Mouse (Mus musculus): ENCODE results near the gene Ndufa9. TPM values are rescaled to one million over a fixed set of nuclear protein-coding genes. Genes with fewer than 3 reads are reported as not detected.

Gene Ndufa9
- polyA plus RNA-seq (2015; fragmentation: Nextera tagmentation; extraction: Ambion mirVana): 171 and 187 TPM in 2 replicates

DNA sequence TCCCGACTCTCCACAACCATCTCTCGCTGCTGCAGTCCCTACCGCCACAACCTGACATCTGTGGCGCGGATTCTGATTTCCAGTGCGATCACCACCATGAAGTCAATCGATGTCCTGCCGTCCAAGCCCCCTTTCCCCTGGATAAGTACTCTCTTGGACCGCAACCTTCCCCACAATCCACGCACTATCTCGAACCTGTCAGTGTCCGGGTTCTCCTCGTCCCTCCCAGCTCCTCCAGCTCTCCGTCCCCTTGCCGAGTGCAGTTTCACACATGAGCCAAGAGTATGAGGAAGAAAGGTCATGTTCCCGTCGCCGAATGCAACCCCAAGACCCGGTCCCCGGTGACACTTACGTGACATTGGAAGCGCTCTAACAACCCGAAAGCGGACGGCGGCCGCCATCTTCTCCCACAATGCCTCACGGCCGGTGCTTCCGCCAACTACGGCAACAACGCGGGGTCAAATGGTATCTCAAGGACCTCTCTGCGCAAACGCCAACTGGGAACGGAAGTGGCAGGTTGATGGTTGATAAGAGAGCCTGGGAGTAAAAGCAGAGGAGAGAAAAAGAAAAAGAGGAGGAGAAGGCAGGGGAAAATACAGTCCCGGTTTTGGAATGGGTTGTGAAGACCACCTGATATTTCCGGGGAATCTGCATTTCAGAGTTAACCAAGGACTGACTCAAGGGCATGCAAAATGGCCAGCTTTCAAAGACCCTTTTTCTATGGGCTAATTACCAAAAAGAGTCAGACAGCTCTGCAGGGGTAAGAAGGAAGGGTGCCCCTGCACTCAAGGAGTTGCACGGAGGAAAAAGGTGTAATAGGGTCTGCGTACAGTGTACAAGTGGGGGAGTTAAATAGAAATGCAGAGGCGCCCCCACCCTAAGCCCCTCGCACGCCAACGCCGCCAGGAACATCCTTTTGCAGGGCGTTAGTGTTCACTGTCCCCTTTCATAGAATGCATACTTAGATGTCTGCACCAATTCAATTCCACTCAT is at the start of gene Ndufa9:
TSS of gene Ndufa9 (minus strand) at position 425 of the 993 bp plus-strand sequence.
- ATAC-seq (ENCODE audit: insufficient number of reproducible peaks, insufficient read depth, low FRiP score, low TSS enrichment, low read depth): no peak; the same call in 1 of the 2 replicates
- Histone ChIP-seq H3K27ac (no peak within 1 kb of the TSS), H3K27me3 (0 out of 2 replicates have a peak, but pooled peaks cover 6% of the 10 kb centered on the region), H3K9ac (peak within 1 kb of the TSS; percentile 85), H3K9me3 (no peaks in the 10 kb centered on the region), H3K4me1 (peaks cover 15% of the 10 kb centered on the region), H3K4me3 (peak within 1 kb of the TSS; percentile 77), H3K4me2 (peak within 1 kb of the TSS; percentile 85), H3K36me3 (peaks cover 6% of the 10 kb centered on the region)
- WGBS: 7% methylated on average over 46 of the region's 46 CpGs

DNA sequence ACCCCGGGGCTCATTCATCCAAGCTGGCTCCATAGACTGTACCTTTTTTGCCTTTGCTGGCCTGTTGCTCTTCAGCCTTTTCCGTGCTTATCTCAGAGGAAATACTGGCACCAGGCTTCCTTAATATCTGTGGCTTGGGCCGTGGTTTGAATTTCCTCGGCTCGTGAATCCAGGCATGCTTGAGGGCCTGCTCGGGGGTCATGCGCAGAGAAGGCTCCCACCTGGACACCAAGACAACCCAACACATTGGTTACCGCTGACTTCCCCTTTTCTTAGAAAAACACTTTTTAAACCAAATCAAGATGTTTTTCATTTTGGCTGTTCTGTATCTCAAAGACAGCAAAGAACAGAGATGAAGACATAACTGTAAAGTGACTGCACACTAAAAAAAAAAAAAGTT is 28.2 kb upstream of the Ndufa9 start:
- H3K36me3 ChIP-seq: no peaks in the 10 kb centered on the region
- no peak overlapping the region for H3K4me2 ChIP-seq
- no peak overlapping the region for H3K27ac ChIP-seq
- H3K27me3 ChIP-seq: peaks cover 10% of the 10 kb centered on the region; the same call in 1 of the 2 replicates
- no peaks in the 10 kb centered on the region for H3K4me1 ChIP-seq
- no peak overlapping the region for H3K9ac ChIP-seq
- ATAC-seq (ENCODE audit: insufficient number of reproducible peaks, insufficient read depth, low FRiP score, low TSS enrichment, low read depth): no peak
- 72% methylated on average over 8 of the region's 8 CpGs for WGBS
- no peak overlapping the region for H3K4me3 ChIP-seq
- no peaks in the 10 kb centered on the region for H3K9me3 ChIP-seq

DNA sequence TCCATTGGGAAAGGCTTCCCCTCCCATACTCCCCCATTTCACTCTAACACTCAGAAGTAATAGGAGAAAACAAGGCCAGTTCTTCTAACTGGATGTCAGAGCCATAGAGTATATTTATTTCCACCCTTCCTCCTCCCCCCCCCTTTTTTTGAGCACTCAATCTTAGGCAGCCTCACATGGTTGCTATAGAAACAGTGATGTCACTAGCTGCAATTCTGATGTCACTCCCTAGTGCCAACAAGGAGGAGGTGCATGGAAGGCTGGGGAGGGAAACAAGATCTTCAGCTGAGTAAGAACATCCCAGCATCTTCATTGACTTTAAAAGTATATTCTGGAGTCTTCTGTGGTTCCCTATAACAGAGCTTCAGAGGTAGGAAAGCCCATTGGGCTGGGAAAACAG is 3.9 kb upstream of the Ndufa9 start, which contains the start of gene Akap3:
TSS of gene Akap3 (plus strand) at position 218 of the 400 bp plus-strand sequence.
- Histone ChIP-seq H3K4me3 (no peak within 1 kb of the TSS), H3K4me1 (peaks cover 10% of the 10 kb centered on the region), H3K36me3 (no peaks in the 10 kb centered on the region), H3K27ac (no peak within 1 kb of the TSS), H3K27me3 (0 out of 2 replicates have a peak, but pooled peaks cover 6% of the 10 kb centered on the region), H3K4me2 (no peak within 1 kb of the TSS), H3K9ac (no peak within 1 kb of the TSS), H3K9me3 (no peaks in the 10 kb centered on the region)
- no peak for ATAC-seq (ENCODE audit: insufficient number of reproducible peaks, insufficient read depth, low FRiP score, low TSS enrichment, low read depth)

DNA sequence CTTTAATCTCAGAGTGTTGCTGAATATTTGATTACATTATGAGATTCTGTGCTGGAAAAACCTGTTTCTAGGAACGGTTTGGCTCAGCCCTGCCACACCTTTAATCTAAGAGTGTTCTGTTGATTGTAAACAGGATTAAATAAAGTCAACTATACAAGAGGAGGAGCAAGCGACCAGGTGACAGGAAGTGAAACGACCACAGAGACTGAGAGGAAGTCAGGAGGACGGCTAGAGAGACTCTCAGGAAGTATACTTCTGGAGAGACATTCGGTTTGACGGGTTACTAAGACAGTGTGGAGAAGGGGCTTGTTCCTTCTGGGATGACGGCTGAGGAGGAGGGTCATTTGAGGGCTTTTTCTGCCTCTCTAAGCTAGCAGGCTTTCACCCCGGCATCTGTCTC is 12.3 kb downstream of the Ndufa9 start:
- Histone ChIP-seq H3K4me1 (no peaks in the 10 kb centered on the region), H3K4me3 (no peak overlapping the region), H3K4me2 (no peak overlapping the region), H3K27me3 (no peaks in the 10 kb centered on the region), H3K9ac (no peak overlapping the region), H3K36me3 (peaks cover 91% of the 10 kb centered on the region), H3K27ac (no peak overlapping the region), H3K9me3 (no peaks in the 10 kb centered on the region)
- WGBS: 82% methylated on average over 8 of the region's 8 CpGs
- ATAC-seq (ENCODE audit: insufficient number of reproducible peaks, insufficient read depth, low FRiP score, low TSS enrichment, low read depth): no peak

DNA sequence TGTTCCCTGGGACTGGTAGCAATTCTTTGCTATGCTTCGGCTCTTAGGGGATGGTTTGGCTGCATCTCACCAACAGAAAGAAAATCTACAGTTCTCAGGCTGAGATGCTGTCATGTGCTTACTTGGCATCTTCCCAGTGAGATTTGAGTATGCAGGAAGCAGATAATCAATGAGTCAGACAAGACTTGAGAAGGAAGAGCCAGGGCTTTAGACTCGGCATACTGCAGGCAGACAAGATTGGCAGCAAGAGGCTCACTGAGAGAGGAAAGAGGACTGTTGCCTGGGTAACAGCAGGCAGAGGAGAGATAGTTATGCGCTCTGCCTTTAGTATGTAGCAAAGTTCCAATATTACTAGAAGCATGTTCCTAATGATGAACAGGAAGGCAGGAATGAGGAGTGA is 25.8 kb downstream of the Ndufa9 start:
- no peak for ATAC-seq (ENCODE audit: insufficient number of reproducible peaks, insufficient read depth, low FRiP score, low TSS enrichment, low read depth)
- H3K4me2 ChIP-seq: no peak overlapping the region
- H3K9me3 ChIP-seq: no peaks in the 10 kb centered on the region
- no peak overlapping the region for H3K4me3 ChIP-seq
- WGBS: 93% methylated on average over 3 of the region's 3 CpGs
- H3K27ac ChIP-seq: no peak overlapping the region
- H3K9ac ChIP-seq: no peak overlapping the region
- no peaks in the 10 kb centered on the region for H3K4me1 ChIP-seq
- H3K27me3 ChIP-seq: no peaks in the 10 kb centered on the region
- H3K36me3 ChIP-seq: peaks cover 92% of the 10 kb centered on the region

DNA sequence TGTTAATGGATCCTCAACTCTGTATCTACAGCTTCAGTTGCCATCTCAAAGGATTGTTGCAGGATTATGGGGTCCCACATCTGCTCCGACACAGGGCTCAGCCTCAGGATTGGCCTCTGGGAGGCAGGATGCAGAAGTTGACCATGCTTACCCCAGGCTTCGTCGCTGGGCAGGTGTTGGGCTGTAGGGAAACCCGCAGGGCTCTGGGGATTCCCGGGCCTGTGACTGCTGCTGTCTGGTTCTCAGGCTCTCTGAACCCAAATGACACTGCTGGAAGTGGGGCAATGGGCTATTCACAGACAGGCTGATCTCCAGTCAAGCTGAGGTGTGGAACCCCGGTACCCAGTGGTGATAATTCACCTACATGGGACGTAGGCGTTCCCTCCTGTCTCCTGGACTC is 32.6 kb downstream of the Ndufa9 start:
- WGBS: 92% methylated on average over 8 of the region's 8 CpGs

DNA sequence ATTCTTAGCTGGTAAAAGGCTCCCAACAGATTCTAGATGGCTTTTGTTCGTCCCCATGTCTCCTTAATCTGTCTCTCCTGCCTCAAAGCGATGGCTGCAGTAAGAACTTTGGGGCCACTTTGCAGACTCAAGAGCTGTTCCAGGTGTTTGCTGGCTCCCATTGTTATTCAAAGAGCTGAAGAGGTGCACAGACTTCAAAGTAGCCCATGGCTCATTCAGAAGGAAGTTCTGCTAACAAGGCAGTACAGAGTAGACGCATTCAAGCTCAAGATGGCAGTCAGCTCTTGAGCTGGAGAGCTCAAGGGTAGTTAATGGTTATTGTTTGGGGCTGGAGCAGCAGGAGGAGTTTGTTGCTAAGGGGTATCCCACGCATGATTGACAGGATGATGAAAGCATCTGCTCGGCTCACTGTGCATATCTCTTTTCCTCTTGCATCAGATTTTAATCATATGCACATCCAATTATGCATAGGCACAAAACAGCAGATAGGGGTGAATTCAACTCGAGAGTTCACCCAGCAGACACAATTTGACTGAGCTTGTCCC is 33.7 kb downstream of the Ndufa9 start:
- no peak for ATAC-seq (ENCODE audit: insufficient number of reproducible peaks, insufficient read depth, low FRiP score, low TSS enrichment, low read depth)
- Histone ChIP-seq H3K27me3 (no peaks in the 10 kb centered on the region), H3K4me1 (no peaks in the 10 kb centered on the region), H3K9me3 (no peaks in the 10 kb centered on the region), H3K9ac (no peak overlapping the region), H3K36me3 (peaks cover 14% of the 10 kb centered on the region), H3K4me3 (no peak overlapping the region), H3K4me2 (no peak overlapping the region), H3K27ac (no peak overlapping the region)
- 63% methylated on average over 6 of the region's 6 CpGs for WGBS

More for the DNA sequence above, 32.6 kb downstream of the Ndufa9 start:
- peaks cover 24% of the 10 kb centered on the region for H3K36me3 ChIP-seq
- H3K4me3 ChIP-seq: no peak overlapping the region
- no peaks in the 10 kb centered on the region for H3K27me3 ChIP-seq
- no peak overlapping the region for H3K4me2 ChIP-seq
- no peak overlapping the region for H3K27ac ChIP-seq
- no peak for ATAC-seq (ENCODE audit: insufficient number of reproducible peaks, insufficient read depth, low FRiP score, low TSS enrichment, low read depth)
- H3K4me1 ChIP-seq: no peaks in the 10 kb centered on the region
- no peak overlapping the region for H3K9ac ChIP-seq
- no peaks in the 10 kb centered on the region for H3K9me3 ChIP-seq

DNA sequence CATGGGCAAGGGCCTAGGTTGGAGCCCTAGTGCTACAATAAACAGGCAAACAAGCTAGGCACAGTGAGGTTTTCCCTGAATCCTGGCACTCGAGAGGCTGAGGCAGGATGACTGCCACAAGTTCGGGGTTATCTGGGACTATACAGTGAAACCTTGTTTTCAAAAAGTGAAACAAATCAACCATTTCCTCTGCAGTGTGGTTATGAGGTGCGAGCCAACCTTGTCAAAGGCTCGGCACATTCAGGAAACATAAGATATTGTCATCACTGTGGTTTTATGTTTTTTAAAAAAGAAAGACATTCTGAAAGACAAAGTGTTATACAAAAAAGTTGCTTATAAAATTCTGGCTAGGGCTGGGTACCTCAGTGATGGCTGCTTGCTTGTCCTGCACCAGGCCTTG is 37.5 kb downstream of the Ndufa9 start:
- no peaks in the 10 kb centered on the region for H3K36me3 ChIP-seq
- WGBS: 85% methylated on average over 4 of the region's 4 CpGs
- no peaks in the 10 kb centered on the region for H3K9me3 ChIP-seq
- H3K4me3 ChIP-seq: no peak overlapping the region
- H3K4me2 ChIP-seq: no peak overlapping the region
- no peak overlapping the region for H3K27ac ChIP-seq
- no peak for ATAC-seq (ENCODE audit: insufficient number of reproducible peaks, insufficient read depth, low FRiP score, low TSS enrichment, low read depth)
- no peak overlapping the region for H3K9ac ChIP-seq
- H3K27me3 ChIP-seq: no peaks in the 10 kb centered on the region
- H3K4me1 ChIP-seq: no peaks in the 10 kb centered on the region

DNA sequence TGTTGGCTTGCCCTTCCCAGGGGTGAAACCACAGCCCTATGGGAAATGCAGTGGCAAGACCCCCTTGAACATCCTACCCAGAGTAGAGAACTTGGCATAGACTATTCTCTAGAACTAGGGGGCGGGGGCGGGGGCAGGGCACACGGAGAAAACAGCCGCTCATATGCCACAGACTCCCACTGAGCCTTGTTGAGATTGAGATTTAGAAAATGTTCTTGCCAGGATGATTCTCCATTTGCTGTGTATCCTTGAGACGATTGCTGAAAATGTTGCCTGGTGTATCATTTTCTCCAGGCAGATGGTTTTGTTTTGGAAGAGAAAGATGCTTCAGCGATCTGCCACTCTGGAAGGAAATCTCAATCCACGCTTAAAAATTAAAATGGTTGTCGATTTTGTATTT is 40.4 kb downstream of the Ndufa9 start:
- no peaks in the 10 kb centered on the region for H3K36me3 ChIP-seq
- H3K4me2 ChIP-seq: no peak overlapping the region
- 81% methylated on average over 8 of the region's 8 CpGs for WGBS
- H3K27ac ChIP-seq: no peak overlapping the region
- no peaks in the 10 kb centered on the region for H3K4me1 ChIP-seq
- no peak overlapping the region for H3K4me3 ChIP-seq
- no peaks in the 10 kb centered on the region for H3K9me3 ChIP-seq
- no peak overlapping the region for H3K9ac ChIP-seq
- H3K27me3 ChIP-seq: no peaks in the 10 kb centered on the region
- ATAC-seq (ENCODE audit: insufficient number of reproducible peaks, insufficient read depth, low FRiP score, low TSS enrichment, low read depth): no peak

DNA sequence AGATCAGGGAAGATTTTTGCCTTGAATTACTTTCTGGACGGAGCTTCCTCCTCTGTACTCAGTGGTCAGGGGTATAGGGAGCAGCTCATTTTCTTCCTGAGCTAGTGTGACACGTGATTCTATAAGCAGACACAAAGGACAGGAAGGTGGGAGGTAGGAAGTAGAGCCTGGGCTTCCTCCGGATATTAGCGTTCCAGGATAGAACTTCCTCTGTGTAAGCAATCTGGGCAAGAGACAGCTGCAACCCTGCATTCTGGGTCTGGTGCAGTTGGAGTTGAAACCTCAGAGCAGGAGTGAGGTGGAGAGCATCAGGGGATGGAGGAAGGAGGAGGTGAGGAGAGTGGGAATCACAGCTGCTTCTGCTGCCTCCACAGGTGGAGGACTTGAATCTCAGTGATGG is 40.8 kb downstream of the Ndufa9 start:
- Histone ChIP-seq H3K9ac (no peak overlapping the region), H3K4me1 (no peaks in the 10 kb centered on the region), H3K36me3 (no peaks in the 10 kb centered on the region), H3K27ac (no peak overlapping the region), H3K27me3 (no peaks in the 10 kb centered on the region), H3K9me3 (no peaks in the 10 kb centered on the region), H3K4me2 (no peak overlapping the region), H3K4me3 (no peak overlapping the region)
- WGBS: 67% methylated on average over 4 of the region's 4 CpGs
- ATAC-seq (ENCODE audit: insufficient number of reproducible peaks, insufficient read depth, low FRiP score, low TSS enrichment, low read depth): no peak

DNA sequence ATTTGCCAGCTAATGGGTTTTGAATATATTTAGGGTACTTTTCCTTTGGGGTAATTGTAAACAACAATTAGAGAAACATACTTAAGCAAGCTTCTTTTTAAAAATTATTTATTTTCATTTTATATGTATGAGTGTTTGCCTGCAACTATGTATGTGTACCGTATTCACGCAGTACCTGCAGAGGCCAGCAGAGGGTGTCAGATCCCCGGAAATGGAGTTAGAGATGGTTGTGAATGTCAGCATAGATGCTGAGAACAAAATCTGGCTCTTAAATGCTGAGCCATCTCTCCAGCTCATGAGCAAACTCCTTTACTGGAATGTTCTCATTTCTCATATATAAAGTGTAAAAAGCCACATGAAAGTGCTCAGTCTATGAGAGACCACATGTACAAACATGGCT is 42.2 kb downstream of the Ndufa9 start:
- ATAC-seq (ENCODE audit: insufficient number of reproducible peaks, insufficient read depth, low FRiP score, low TSS enrichment, low read depth): no peak
- Histone ChIP-seq H3K27ac (no peak overlapping the region), H3K27me3 (no peaks in the 10 kb centered on the region), H3K9me3 (no peaks in the 10 kb centered on the region), H3K36me3 (no peaks in the 10 kb centered on the region), H3K4me2 (no peak overlapping the region), H3K4me3 (no peak overlapping the region), H3K9ac (no peak overlapping the region), H3K4me1 (no peaks in the 10 kb centered on the region)
- WGBS: 84% methylated on average over 3 of the region's 3 CpGs

DNA sequence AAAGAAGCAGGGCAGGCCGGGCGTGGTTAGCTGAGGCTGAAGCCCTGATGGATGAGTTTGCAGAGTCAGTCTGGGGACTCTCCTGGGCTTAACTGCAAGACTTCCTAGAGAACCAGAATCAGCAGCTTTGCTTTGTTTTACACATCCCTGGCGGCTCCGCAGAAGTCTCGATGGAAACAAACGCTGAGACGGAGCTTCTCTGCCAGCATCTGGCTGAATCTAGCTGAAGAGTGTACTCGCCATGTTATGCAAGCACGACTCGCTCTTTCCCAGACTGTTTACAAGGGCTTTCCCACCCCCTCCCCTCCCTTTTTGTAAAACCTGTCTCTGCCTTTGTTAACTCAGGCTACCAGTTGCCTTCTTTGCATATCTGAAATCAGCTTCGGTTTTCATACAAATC is 46.0 kb downstream of the Ndufa9 start:
- Histone ChIP-seq H3K9me3 (no peaks in the 10 kb centered on the region), H3K4me3 (no peak overlapping the region), H3K36me3 (no peaks in the 10 kb centered on the region), H3K27me3 (no peaks in the 10 kb centered on the region), H3K4me2 (no peak overlapping the region), H3K9ac (no peak overlapping the region), H3K4me1 (no peaks in the 10 kb centered on the region), H3K27ac (no peak overlapping the region)
- ATAC-seq (ENCODE audit: insufficient number of reproducible peaks, insufficient read depth, low FRiP score, low TSS enrichment, low read depth): no peak
- 32% methylated on average over 11 of the region's 11 CpGs for WGBS

Data from embryonic facial prominence, embryonic 13.5 days (tissue).